Mouse (Mus musculus) hindbrain, postnatal 0 days (tissue): ENCODE measurements around the gene Il23r. TPM values are rescaled to one million over a fixed set of nuclear protein-coding genes. Genes with fewer than 3 reads are reported as not detected.

Experiments
- ATAC-seq: fragments of 200-750 bp; cut with Nextera tagmentation; 2 replicates; pipeline ENCODE4 v1.8.0; 2017; ENCODE audit warnings: mild to moderate bottlenecking, moderate TSS enrichment, moderate library complexity
- DNase-seq: peaks from one replicate; pipeline ENCODE4 v3.0.0-alpha.2; 2015; ENCODE audit warnings: low spot score
- H3K27ac ChIP-seq: fragments of 300-500 bp; sonication (generic); 2 replicates; pipeline ENCODE4 v1.5.1; 2014; ENCODE audit warnings: mild to moderate bottlenecking
- H3K27me3 ChIP-seq: fragments of 300-500 bp; sonication (generic); 2 replicates; pipeline ENCODE4 v1.6.1; 2014; ENCODE audit warnings: low read length, mixed read lengths; ENCODE audit not compliant: insufficient read depth
- H3K36me3 ChIP-seq: fragments of 300-500 bp; sonication (generic); 2 replicates; pipeline ENCODE4 v1.6.1; 2014; ENCODE audit warnings: low read length, mixed read lengths; ENCODE audit not compliant: insufficient read depth
- H3K4me1 ChIP-seq: fragments of 300-500 bp; sonication (generic); 2 replicates; pipeline ENCODE4 v1.6.1; 2014; ENCODE audit warnings: antibody characterized with exemption, low read length, mixed read lengths; ENCODE audit not compliant: insufficient read depth
- H3K4me2 ChIP-seq: fragments of 300-500 bp; sonication (generic); 2 replicates; pipeline ENCODE4 v1.6.1; 2014; ENCODE audit warnings: low read depth, mild to moderate bottlenecking, low read length, moderate library complexity, mixed read lengths
- H3K4me3 ChIP-seq: fragments of 300-500 bp; sonication (generic); 2 replicates; pipeline ENCODE4 v1.5.1; 2014; ENCODE audit warnings: low read length
- H3K9ac ChIP-seq: fragments of 300-500 bp; sonication (generic); replicated peaks from 2 replicates; pipeline ENCODE4 v1.6.1; 2014; ENCODE audit warnings: mild to moderate bottlenecking, low read length, moderate library complexity, mixed read lengths
- H3K9me3 ChIP-seq: fragments of 300-500 bp; sonication (generic); 2 replicates; pipeline ENCODE4 v1.6.1; 2016; ENCODE audit warnings: low read length, mixed read lengths
- CTCF ChIP-seq: IDR thresholded peaks from 2 replicates; pipeline ENCODE4 v1.5.1; 2016; ENCODE audit warnings: antibody characterized with exemption, control low read depth, low read depth
- WGBS: fragments of 180-500 bp; shearing (Covaris S2); extraction: QIAGEN DNeasy Blood & Tissue Kit; methylation state at CpG from one replicate; pipeline ENCODE4 v1.1.7; 2014; 5-methylcytosine and 5-hydroxymethylcytosine counted together
- polyA plus RNA-seq: library from polyadenylated mRNA; unstranded; fragments of >200 nt; fragmentation: Nextera tagmentation; extraction: Ambion mirVana; gene quantifications from 2 replicates; pipeline ENCODE4 v1.2.1, GENCODE M21; 2015
- total RNA-seq: library from RNA; depleted of rRNA; stranded (reverse); fragments of >200 nt; gene quantifications from 2 replicates; pipeline ENCODE4 v1.2.3, GENCODE M21; 2014; rRNA removed

The Il23r gene
- total and polyA plus RNA-seq, 2 experiments from 2014 or later, result 0.08 to 0.16 TPM

- Histone ChIP-seq H3K36me3 (no peaks in the 10 kb centered on the region), H3K9ac (no peak overlapping the region), H3K27me3 (no peaks in the 10 kb centered on the region), H3K4me3 (no peak overlapping the region), H3K4me1 (no peaks in the 10 kb centered on the region), H3K4me2 (no peak overlapping the region), H3K27ac (no peak overlapping the region), H3K9me3 (no peaks in the 10 kb centered on the region)
- DNase-seq, result no peak
- WGBS, result 79% methylated on average over 5 of the region's 5 CpGs
- no peak for ATAC-seq
- TF ChIP-seq CTCF, result no peak
Measured at GRCm38 (mm10) chr6:67399551-67399950, 92.1 kb downstream of the Il23r start.

DNA sequence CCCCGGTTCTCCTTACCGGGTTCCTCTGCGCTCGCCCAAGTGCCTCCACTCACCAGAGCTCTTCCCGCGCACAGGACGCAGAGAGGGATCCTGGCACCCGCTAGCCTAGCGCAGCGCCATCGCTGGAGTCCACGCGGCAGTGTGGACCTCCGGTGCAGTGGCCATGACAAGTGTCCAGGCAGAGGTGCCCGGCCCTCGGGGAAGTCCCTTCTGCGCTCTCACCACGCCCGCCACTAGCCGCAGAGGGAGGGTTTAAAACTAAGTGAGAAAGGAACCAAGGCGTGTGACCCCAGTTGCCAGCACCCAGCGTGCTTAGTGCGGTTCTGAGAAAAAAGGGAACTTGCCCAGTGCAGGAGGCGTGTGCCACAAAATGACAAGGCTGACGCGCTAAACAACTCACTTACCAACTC lies 115.7 kb downstream of the Il23r start, which contains the start of gene Il12rb2:
Gene Il12rb2 (minus strand): TSS at position 207 of the 410 bp plus-strand sequence.
- ATAC-seq, result 0 out of 2 replicates have a peak, but pooled peaks have one; percentile 10
- no peak within 1 kb of the TSS for H3K9ac ChIP-seq
- no peak within 1 kb of the TSS for H3K27ac ChIP-seq
- peak; percentile 10 for DNase-seq
- no peak for TF ChIP-seq CTCF
- no peaks in the 10 kb centered on the region for H3K36me3 ChIP-seq
- 0 out of 2 replicates have a peak, but pooled peaks cover 7% of the 10 kb centered on the region for H3K4me1 ChIP-seq
- H3K9me3 ChIP-seq, result no peaks in the 10 kb centered on the region
- WGBS, result 3% methylated on average over 26 of the region's 26 CpGs
- peak within 1 kb of the TSS; percentile 32 for H3K4me3 ChIP-seq
- peak within 1 kb of the TSS; percentile 58 for H3K4me2 ChIP-seq
- no peaks in the 10 kb centered on the region for H3K27me3 ChIP-seq

Other genes starting within 250 kb of the Il23r start
- gene Il12rb2, start 115.7 kb downstream of the Il23r start, total RNA-seq, result 0.07 and 0.10 TPM in 2 replicates
- gene Il12rb2, start 115.7 kb downstream of the Il23r start, polyA plus RNA-seq, result not detected in 2 replicates
- 1.4 and 3.5 TPM in 2 replicates for gene Tacstd2, start 43.9 kb upstream of the Il23r start, total RNA-seq
- gene Tacstd2, start 43.9 kb upstream of the Il23r start, polyA plus RNA-seq, result 2.0 and 2.4 TPM in 2 replicates